Mouse (Mus musculus): ENCODE measurements around the gene Notch2.

GRCm38 (mm10) chr3:98049671-98050070 is 36.3 kb downstream of the Notch2 start:
- TF ChIP-seq CTCF (IDR thresholded peaks at IDR 0.05; ENCODE audit: borderline replicate concordance, control insufficient read depth, extremely low read depth, insufficient read depth, low read length, poor library complexity) (no peak), POLR2A (IDR thresholded peaks at IDR 0.05; ENCODE audit: control insufficient read depth, extremely low read depth, insufficient read depth, low read length, poor library complexity) (no peak)

All from thymus, adult 2 months (tissue).